Mouse (Mus musculus) myocyte (in vitro differentiated cells): ENCODE data around the gene Gucy2e. TPM values are rescaled to one million over a fixed set of nuclear protein-coding genes. Genes with fewer than 3 reads are reported as not detected.

Source experiments
- H3K27me3 ChIP-seq: one replicate; pipeline ENCODE4 v1.6.1; 2011; ENCODE audit not compliant: control insufficient read depth, insufficient read depth, insufficient read length
- H3K36me3 ChIP-seq: one replicate; pipeline ENCODE4 v1.6.1; 2011; ENCODE audit not compliant: control insufficient read depth, insufficient read depth
- H3K4me2 ChIP-seq: one replicate; pipeline ENCODE4 v1.6.1; 2011; ENCODE audit warnings: low read depth, control low read depth
- H3K4me3 ChIP-seq: one replicate; pipeline ENCODE4 v1.5.1; 2011; ENCODE audit warnings: mild to moderate bottlenecking, control low read depth, moderate library complexity
- H3K79me2 ChIP-seq: one replicate; pipeline ENCODE4 v1.6.1; 2011; ENCODE audit not compliant: control insufficient read depth, insufficient read depth
- H3ac ChIP-seq: one replicate; pipeline ENCODE4 v1.6.1; 2011; ENCODE audit not compliant: control insufficient read depth, insufficient read length
- CEBPB ChIP-seq: IDR thresholded peaks from 2 replicates; pipeline ENCODE4 v1.6.1; 2011; ENCODE audit warnings: mild to moderate bottlenecking, moderate library complexity; ENCODE audit not compliant: poor library complexity, insufficient read depth, severe bottlenecking
- E2F4 ChIP-seq: IDR thresholded peaks from one replicate; pipeline ENCODE4 v1.6.1; 2011; ENCODE audit warnings: mild to moderate bottlenecking, control low read depth, moderate library complexity; ENCODE audit not compliant: insufficient read depth
- MAX ChIP-seq: IDR thresholded peaks from one replicate; pipeline ENCODE4 v1.6.1; 2011; ENCODE audit warnings: low read depth, mild to moderate bottlenecking, control low read depth
- MYOD1 ChIP-seq, 3 experiments: IDR thresholded peaks; one replicate each; pipeline ENCODE4 v1.6.1; 2011; ENCODE audit warnings: control low read depth in 2 of 3, low read depth in 2 of 3, mild to moderate bottlenecking in 2 of 3, moderate library complexity in 1 of 3; ENCODE audit not compliant: insufficient read length in 2 of 3, control insufficient read depth in 1 of 3
- MYOG ChIP-seq, 3 experiments: IDR thresholded peaks; one replicate each; pipeline ENCODE4 v1.6.1; 2011; ENCODE audit warnings: control low read depth in 2 of 3, low read depth in 2 of 3, mild to moderate bottlenecking in 2 of 3; ENCODE audit not compliant: insufficient read length in 2 of 3, control insufficient read depth in 1 of 3, insufficient read depth in 1 of 3
- POLR2AphosphoS2 ChIP-seq: IDR thresholded peaks from one replicate; pipeline ENCODE4 v1.6.1; 2011; ENCODE audit warnings: low read depth, control low read depth; ENCODE audit not compliant: insufficient read length
- REST ChIP-seq: IDR thresholded peaks from one replicate; pipeline ENCODE4 v1.6.1; 2011; ENCODE audit warnings: mild to moderate bottlenecking, control low read depth, moderate library complexity; ENCODE audit not compliant: insufficient read depth, insufficient read length
- SRF ChIP-seq: IDR thresholded peaks from one replicate; pipeline ENCODE4 v1.6.1; 2011; ENCODE audit warnings: low read depth; ENCODE audit not compliant: control insufficient read depth, insufficient read length
- TCF12 ChIP-seq: IDR thresholded peaks from one replicate; pipeline ENCODE4 v1.6.1; 2011; ENCODE audit warnings: mild to moderate bottlenecking, control low read depth; ENCODE audit not compliant: poor library complexity, insufficient read depth, severe bottlenecking
- TCF3 ChIP-seq: IDR thresholded peaks from one replicate; pipeline ENCODE4 v1.6.1; 2011; ENCODE audit warnings: low read depth, control low read depth; ENCODE audit not compliant: insufficient read length
- USF1 ChIP-seq: IDR thresholded peaks from one replicate; pipeline ENCODE4 v1.6.1; 2011; ENCODE audit warnings: low read depth, mild to moderate bottlenecking, control low read depth, moderate library complexity
- polyA plus RNA-seq: library from polyadenylated mRNA; unstranded; fragments of >200 nt; fragmentation: generic; extraction: Trizol; gene quantifications from one replicate; pipeline ENCODE4 v1.2.1, GENCODE M21; 2012; ENCODE audit warnings: missing spikeins

Gucy2e gene
- polyA plus RNA-seq, 1 experiment: not detected

DNA sequence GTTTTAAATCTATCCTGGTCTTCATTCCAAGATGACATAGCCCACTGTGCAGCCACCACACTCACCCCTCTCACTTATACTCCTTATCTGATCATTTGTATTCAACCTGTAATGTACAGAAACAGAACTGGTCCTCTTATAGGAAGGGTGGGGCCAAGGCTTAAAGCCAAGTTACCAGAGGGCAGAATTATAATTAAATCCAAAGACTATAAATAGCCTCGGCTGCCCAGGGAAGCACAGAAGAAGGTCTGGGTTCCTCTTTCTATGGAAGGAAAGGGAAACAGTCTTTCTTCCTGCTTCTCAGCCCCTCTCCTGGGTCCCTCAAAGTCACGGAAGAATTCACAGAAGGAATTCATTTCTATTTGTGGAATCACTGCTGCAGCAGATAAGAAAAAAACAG lies 8.8 kb upstream of the Gucy2e start:
- H3ac ChIP-seq: no peak overlapping the region
- H3K4me3 ChIP-seq: no peak overlapping the region
- peak overlapping the region; percentile 78 for H3K4me2 ChIP-seq
- H3K36me3 ChIP-seq: no peaks in the 10 kb centered on the region
- no peaks in the 10 kb centered on the region for H3K79me2 ChIP-seq
- H3K27me3 ChIP-seq: peaks cover 8% of the 10 kb centered on the region
- no peak for TF ChIP-seq CEBPB
- TF ChIP-seq SRF: no peak
- no peak for TF ChIP-seq USF1
- TF ChIP-seq MYOD1 (IDR thresholded peaks at IDR 0.05; ENCODE audit: control insufficient read depth in 1 of 3, insufficient read length in 2 of 3, low read depth in 2 of 3): no peak
- TF ChIP-seq POLR2AphosphoS2: no peak
- TF ChIP-seq TCF12: no peak
- no peak for TF ChIP-seq E2F4

- Histone ChIP-seq H3K27me3 (peaks cover 9% of the 10 kb centered on the region), H3K36me3 (no peaks in the 10 kb centered on the region), H3ac (no peak overlapping the region), H3K4me3 (no peak overlapping the region), H3K4me2 (peak overlapping the region; percentile 78), H3K79me2 (no peaks in the 10 kb centered on the region)
- TF ChIP-seq REST (no peak), CEBPB (no peak), MYOG (IDR thresholded peaks at IDR 0.05; ENCODE audit: control insufficient read depth in 1 of 3, insufficient read depth in 1 of 3, insufficient read length in 2 of 3, low read depth in 2 of 3) (no peak), MAX (no peak), E2F4 (no peak), TCF3 (no peak), TCF12 (no peak), SRF (no peak), POLR2AphosphoS2 (no peak), USF1 (no peak)
These were observed 8.1 kb upstream of the Gucy2e start for GRCm38 (mm10) chr11:69244911-69245310.

- peak overlapping the region; percentile 37 for H3K4me2 ChIP-seq
- H3K27me3 ChIP-seq: peaks cover 24% of the 10 kb centered on the region
- no peak overlapping the region for H3K4me3 ChIP-seq
- no peaks in the 10 kb centered on the region for H3K36me3 ChIP-seq
- TF ChIP-seq MYOG (IDR thresholded peaks at IDR 0.05; ENCODE audit: control insufficient read depth in 1 of 3, insufficient read depth in 1 of 3, insufficient read length in 2 of 3, low read depth in 2 of 3): no peak
- no peak for TF ChIP-seq MYOD1 (IDR thresholded peaks at IDR 0.05; ENCODE audit: control insufficient read depth in 1 of 3, insufficient read length in 2 of 3, low read depth in 2 of 3)
- no peak for TF ChIP-seq TCF12
- TF ChIP-seq POLR2AphosphoS2: no peak
- no peak for TF ChIP-seq CEBPB
- H3ac ChIP-seq: no peak overlapping the region
- no peaks in the 10 kb centered on the region for H3K79me2 ChIP-seq
These were observed 543 bp downstream of the Gucy2e start for GRCm38 (mm10) chr11:69236061-69236925.

GRCm38 (mm10) chr11:69235285-69236060 lies 1.4 kb downstream of the Gucy2e start:
- TF ChIP-seq SRF: no peak
- TF ChIP-seq TCF3: no peak
- TF ChIP-seq E2F4: no peak
- TF ChIP-seq POLR2AphosphoS2: no peak
- TF ChIP-seq MYOG (IDR thresholded peaks at IDR 0.05; ENCODE audit: control insufficient read depth in 1 of 3, insufficient read depth in 1 of 3, insufficient read length in 2 of 3, low read depth in 2 of 3): no peak
- TF ChIP-seq CEBPB: no peak
- TF ChIP-seq USF1: no peak
- TF ChIP-seq MAX: no peak
- no peak for TF ChIP-seq REST
- TF ChIP-seq TCF12: no peak
- Histone ChIP-seq H3K4me3 (no peak overlapping the region), H3ac (no peak overlapping the region), H3K79me2 (no peaks in the 10 kb centered on the region), H3K27me3 (peaks cover 20% of the 10 kb centered on the region), H3K36me3 (no peaks in the 10 kb centered on the region), H3K4me2 (peak overlapping the region; percentile 37)

DNA sequence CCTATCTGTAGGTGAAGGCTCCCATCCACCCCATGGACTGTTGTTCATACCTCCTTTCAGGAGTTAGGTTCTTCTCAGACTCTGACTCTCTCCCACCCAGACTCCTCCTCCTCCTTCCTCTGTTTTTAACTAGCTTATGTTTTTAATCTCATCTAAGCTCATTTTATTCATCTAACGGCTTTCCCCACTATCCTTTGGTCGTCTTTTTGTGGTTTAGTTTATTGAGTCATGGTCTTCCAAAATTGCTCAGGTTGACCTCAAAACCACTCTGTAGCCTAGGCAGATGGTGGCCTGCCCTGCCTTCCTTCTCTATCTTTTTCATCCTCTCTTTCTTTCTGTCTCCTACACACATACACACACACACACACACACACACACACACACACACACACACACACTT lies 3.7 kb downstream of the Gucy2e start:
- Histone ChIP-seq H3K27me3 (peaks cover 20% of the 10 kb centered on the region), H3K79me2 (no peaks in the 10 kb centered on the region), H3K4me2 (no peak overlapping the region), H3ac (no peak overlapping the region), H3K4me3 (no peak overlapping the region), H3K36me3 (no peaks in the 10 kb centered on the region)
- TF ChIP-seq TCF12: no peak
- TF ChIP-seq SRF: no peak
- TF ChIP-seq TCF3: no peak
